Mouse (Mus musculus) right cerebral cortex, postnatal 14 days (tissue): ENCODE results near the gene Gm16405.
"Not testable (repeated sequence)": the region's sequence is repeated elsewhere in the genome, so short reads cannot be mapped to it uniquely, and the experiment has no call there.

ENCODE experiments used
- DNase-seq: peaks from one replicate; pipeline ENCODE4 v3.0.0; 2022

Gm16405 gene

DNA sequence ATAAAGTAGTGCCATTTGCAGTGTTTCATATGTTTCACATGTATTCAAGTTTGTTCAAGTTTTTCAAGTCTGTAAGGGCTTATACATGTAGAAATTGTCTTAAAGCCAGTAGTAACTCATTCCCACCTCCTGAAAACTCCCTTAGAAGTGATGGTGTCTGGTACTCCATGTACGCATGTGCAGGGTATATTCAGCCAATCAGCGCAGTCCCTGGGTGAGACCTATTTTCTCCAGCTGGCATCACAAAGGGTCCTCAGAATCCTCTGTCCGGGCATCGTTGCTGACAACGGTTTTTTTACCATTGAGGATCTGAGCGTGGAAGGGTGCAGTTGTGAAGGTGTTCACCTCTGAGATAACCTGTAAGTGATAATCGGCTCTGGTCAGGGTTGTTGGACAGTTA lies at the start of gene Gm16405:
Gm16405 (plus strand) TSS at position 301 of the 400 bp plus-strand sequence.
- not testable (repeated sequence) for DNase-seq
